Mouse (Mus musculus) myocyte (in vitro differentiated cells): Measurements from ENCODE around the gene Cfap61.

Experiments used
- CEBPB ChIP-seq: IDR thresholded peaks from 2 replicates; pipeline ENCODE4 v1.6.1; 2011; ENCODE audit warnings: mild to moderate bottlenecking, moderate library complexity; ENCODE audit not compliant: poor library complexity, insufficient read depth, severe bottlenecking
- E2F4 ChIP-seq: IDR thresholded peaks from one replicate; pipeline ENCODE4 v1.6.1; 2011; ENCODE audit warnings: mild to moderate bottlenecking, control low read depth, moderate library complexity; ENCODE audit not compliant: insufficient read depth
- MAX ChIP-seq: IDR thresholded peaks from one replicate; pipeline ENCODE4 v1.6.1; 2011; ENCODE audit warnings: low read depth, mild to moderate bottlenecking, control low read depth
- MYOD1 ChIP-seq, 3 experiments: IDR thresholded peaks; one replicate each; pipeline ENCODE4 v1.6.1; 2011; ENCODE audit warnings: control low read depth in 2 of 3, low read depth in 2 of 3, mild to moderate bottlenecking in 2 of 3, moderate library complexity in 1 of 3; ENCODE audit not compliant: insufficient read length in 2 of 3, control insufficient read depth in 1 of 3
- MYOG ChIP-seq, 3 experiments: IDR thresholded peaks; one replicate each; pipeline ENCODE4 v1.6.1; 2011; ENCODE audit warnings: control low read depth in 2 of 3, low read depth in 2 of 3, mild to moderate bottlenecking in 2 of 3; ENCODE audit not compliant: insufficient read length in 2 of 3, control insufficient read depth in 1 of 3, insufficient read depth in 1 of 3
- POLR2A ChIP-seq: IDR thresholded peaks from one replicate; pipeline ENCODE4 v1.6.1; 2011; ENCODE audit warnings: low read depth, mild to moderate bottlenecking, control low read depth, moderate library complexity; ENCODE audit not compliant: insufficient read length
- POLR2AphosphoS2 ChIP-seq: IDR thresholded peaks from one replicate; pipeline ENCODE4 v1.6.1; 2011; ENCODE audit warnings: low read depth, control low read depth; ENCODE audit not compliant: insufficient read length
- REST ChIP-seq: IDR thresholded peaks from one replicate; pipeline ENCODE4 v1.6.1; 2011; ENCODE audit warnings: mild to moderate bottlenecking, control low read depth, moderate library complexity; ENCODE audit not compliant: insufficient read depth, insufficient read length
- SRF ChIP-seq: IDR thresholded peaks from one replicate; pipeline ENCODE4 v1.6.1; 2011; ENCODE audit warnings: low read depth; ENCODE audit not compliant: control insufficient read depth, insufficient read length
- TCF12 ChIP-seq: IDR thresholded peaks from one replicate; pipeline ENCODE4 v1.6.1; 2011; ENCODE audit warnings: mild to moderate bottlenecking, control low read depth; ENCODE audit not compliant: poor library complexity, insufficient read depth, severe bottlenecking
- USF1 ChIP-seq: IDR thresholded peaks from one replicate; pipeline ENCODE4 v1.6.1; 2011; ENCODE audit warnings: low read depth, mild to moderate bottlenecking, control low read depth, moderate library complexity

- TF ChIP-seq TCF12: no peak
- no peak for TF ChIP-seq POLR2A
- TF ChIP-seq MYOD1 (IDR thresholded peaks at IDR 0.05; ENCODE audit: control insufficient read depth in 1 of 3, insufficient read length in 2 of 3, low read depth in 2 of 3): no peak
- TF ChIP-seq CEBPB: no peak
- TF ChIP-seq SRF: no peak
- no peak for TF ChIP-seq E2F4
- no peak for TF ChIP-seq USF1
- no peak for TF ChIP-seq MYOG (IDR thresholded peaks at IDR 0.05; ENCODE audit: control insufficient read depth in 1 of 3, insufficient read depth in 1 of 3, insufficient read length in 2 of 3, low read depth in 2 of 3)
- TF ChIP-seq MAX: no peak
- TF ChIP-seq POLR2AphosphoS2: no peak
- no peak for TF ChIP-seq REST
Measured at GRCm38 (mm10) chr2:145903983-145904616, 30.5 kb upstream of the Cfap61 start.
